Mouse (Mus musculus) midbrain, embryonic 14.5 days (tissue): ENCODE results near the gene Ube2k. TPM values are rescaled to one million over a fixed set of nuclear protein-coding genes. Genes with fewer than 3 reads are reported as not detected.

Experiments used
- ATAC-seq: fragments of 200-750 bp; cut with Nextera tagmentation; 2 replicates; pipeline ENCODE4 v1.8.0; 2017; ENCODE audit warnings: moderate number of reproducible peaks, moderate library complexity; ENCODE audit not compliant: low FRiP score, low TSS enrichment
- DNase-seq: peaks from one replicate; pipeline ENCODE4 v3.0.0-alpha.2; 2015
- H3K27ac ChIP-seq: fragments of 300-500 bp; sonication (generic); replicated peaks from 2 replicates; pipeline ENCODE4 v1.5.1; 2014; ENCODE audit warnings: mild to moderate bottlenecking, low read depth, low read length, moderate library complexity
- H3K27me3 ChIP-seq: fragments of 300-500 bp; sonication (generic); 2 replicates; pipeline ENCODE4 v1.6.1; 2014; ENCODE audit warnings: low read length, control low read depth, mixed read lengths; ENCODE audit not compliant: control insufficient read depth, insufficient read depth
- H3K36me3 ChIP-seq: fragments of 300-500 bp; sonication (generic); 2 replicates; pipeline ENCODE4 v1.6.1; 2014; ENCODE audit warnings: low read length, control low read depth; ENCODE audit not compliant: control insufficient read depth, insufficient read depth
- H3K4me1 ChIP-seq: fragments of 300-500 bp; sonication (generic); 2 replicates; pipeline ENCODE4 v1.6.1; 2014; ENCODE audit warnings: mild to moderate bottlenecking, antibody characterized with exemption, low read length, control low read depth; ENCODE audit not compliant: control insufficient read depth, insufficient read depth
- H3K4me2 ChIP-seq: fragments of 300-500 bp; sonication (generic); 2 replicates; pipeline ENCODE4 v1.6.1; 2014; ENCODE audit warnings: mild to moderate bottlenecking, low read length, moderate library complexity
- H3K4me3 ChIP-seq: fragments of 300-500 bp; sonication (generic); replicated peaks from 2 replicates; pipeline ENCODE4 v1.5.1; 2014; ENCODE audit warnings: low read depth, low read length
- H3K9ac ChIP-seq: fragments of 300-500 bp; sonication (generic); replicated peaks from 2 replicates; pipeline ENCODE4 v1.6.1; 2014; ENCODE audit warnings: mild to moderate bottlenecking, low read length, moderate library complexity
- H3K9me3 ChIP-seq: fragments of 300-500 bp; sonication (generic); 2 replicates; pipeline ENCODE4 v1.6.1; 2016; ENCODE audit warnings: low read length, control low read depth, mixed read lengths; ENCODE audit not compliant: control insufficient read depth
- WGBS: fragments of 180-500 bp; shearing (Covaris S2); extraction: QIAGEN DNeasy Blood & Tissue Kit; methylation state at CpG from one replicate; pipeline ENCODE4 v1.1.7; 2014; 5-methylcytosine and 5-hydroxymethylcytosine counted together
- polyA plus RNA-seq: library from polyadenylated mRNA; unstranded; fragments of >200 nt; fragmentation: Nextera tagmentation; extraction: Ambion mirVana; gene quantifications from 2 replicates; pipeline ENCODE4 v1.2.1, GENCODE M21; 2014

The Ube2k gene
- polyA plus RNA-seq, 1 experiment from 2014 or later: 155 TPM

- Histone ChIP-seq H3K9me3 (no peaks in the 10 kb centered on the region), H3K4me1 (no peaks in the 10 kb centered on the region), H3K36me3 (no peaks in the 10 kb centered on the region), H3K4me2 (no peak overlapping the region), H3K9ac (no peak overlapping the region), H3K27ac (no peak overlapping the region), H3K27me3 (no peaks in the 10 kb centered on the region), H3K4me3 (no peak overlapping the region)
- ATAC-seq (no peak), DNase-seq (no peak)
- 91% methylated on average over 1 of the region's 1 CpGs for WGBS
Measured at GRCm38 (mm10) chr5:65549677-65550076, 12.6 kb downstream of the Ube2k start.

- no peaks in the 10 kb centered on the region for H3K27me3 ChIP-seq
- no peak overlapping the region for H3K4me3 ChIP-seq
- H3K9ac ChIP-seq: no peak overlapping the region
- H3K4me1 ChIP-seq: no peaks in the 10 kb centered on the region
- 0 out of 2 replicates have a peak, but pooled peaks cover 2% of the 10 kb centered on the region for H3K36me3 ChIP-seq
- ATAC-seq: no peak
- no peak overlapping the region for H3K27ac ChIP-seq
- H3K9me3 ChIP-seq: no peaks in the 10 kb centered on the region
- no peak overlapping the region for H3K4me2 ChIP-seq
- DNase-seq: no peak
Measured at GRCm38 (mm10) chr5:65557109-65557508, 20.1 kb downstream of the Ube2k start.

DNA sequence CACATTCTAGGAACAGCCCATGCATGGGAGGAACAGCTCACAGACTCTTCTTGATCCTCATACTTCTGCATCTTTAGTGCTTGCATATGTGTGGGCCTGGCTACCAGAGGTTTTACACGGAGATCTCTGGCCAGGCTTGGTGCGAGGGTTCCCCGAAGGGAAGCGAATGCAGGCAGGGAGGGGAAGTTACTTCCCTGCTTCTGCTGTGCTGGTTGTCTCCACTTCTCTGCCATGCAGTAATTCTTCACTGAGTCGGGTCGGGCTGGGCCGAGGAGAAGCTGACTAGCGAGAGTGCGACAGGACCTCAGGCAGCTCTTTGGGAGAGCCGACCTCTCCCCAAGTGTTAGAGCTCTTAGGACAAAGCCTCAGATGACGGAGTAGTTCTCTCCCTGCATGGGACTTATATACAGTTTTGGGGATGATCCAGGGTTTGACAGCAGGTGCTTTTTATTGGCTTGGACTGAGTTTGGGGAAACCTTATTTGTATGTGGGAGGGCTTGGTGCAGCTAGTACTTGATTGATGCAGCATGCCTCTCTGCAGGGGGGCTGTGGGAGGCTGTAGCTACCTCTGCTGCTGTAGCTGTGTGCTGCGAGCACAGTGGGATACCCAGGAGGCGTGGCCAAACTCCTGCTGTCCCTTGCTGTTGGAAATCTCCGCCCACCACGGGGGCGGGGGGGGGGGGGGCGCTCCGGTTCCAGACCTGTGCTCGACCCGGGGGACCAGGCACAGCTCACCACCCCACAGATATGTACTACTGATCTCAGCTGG is 24.3 kb downstream of the Ube2k start:
- H3K27ac ChIP-seq: no peak overlapping the region
- no peak overlapping the region for H3K4me2 ChIP-seq
- H3K9me3 ChIP-seq: no peaks in the 10 kb centered on the region
- H3K4me3 ChIP-seq: no peak overlapping the region
- ATAC-seq: no peak
- peak overlapping the region; percentile 31; the same call in 1 of the 2 replicates for H3K9ac ChIP-seq
- no peaks in the 10 kb centered on the region for H3K4me1 ChIP-seq
- peak; percentile 15 for DNase-seq
- 27% methylated on average over 19 of the region's 20 CpGs for WGBS
- H3K36me3 ChIP-seq: 0 out of 2 replicates have a peak, but pooled peaks cover 2% of the 10 kb centered on the region
- no peaks in the 10 kb centered on the region for H3K27me3 ChIP-seq

GRCm38 (mm10) chr5:65565486-65565885 is 28.5 kb downstream of the Ube2k start:
- no peaks in the 10 kb centered on the region for H3K4me1 ChIP-seq
- H3K27me3 ChIP-seq: no peaks in the 10 kb centered on the region
- no peak for ATAC-seq
- H3K4me3 ChIP-seq: no peak overlapping the region
- DNase-seq: no peak
- no peak overlapping the region for H3K27ac ChIP-seq
- WGBS: 94% methylated on average over 2 of the region's 2 CpGs
- H3K9ac ChIP-seq: no peak overlapping the region
- 0 out of 2 replicates have a peak, but pooled peaks cover 11% of the 10 kb centered on the region for H3K36me3 ChIP-seq
- H3K9me3 ChIP-seq: no peaks in the 10 kb centered on the region
- H3K4me2 ChIP-seq: no peak overlapping the region

- H3K36me3 ChIP-seq: peaks cover 15% of the 10 kb centered on the region
- no peak overlapping the region for H3K4me2 ChIP-seq
- H3K9ac ChIP-seq: no peak overlapping the region
- no peak for ATAC-seq
- no peaks in the 10 kb centered on the region for H3K4me1 ChIP-seq
- no peak for DNase-seq
- no peak overlapping the region for H3K27ac ChIP-seq
- H3K9me3 ChIP-seq: no peaks in the 10 kb centered on the region
- no peaks in the 10 kb centered on the region for H3K27me3 ChIP-seq
- H3K4me3 ChIP-seq: no peak overlapping the region
- WGBS: 87% methylated on average over 2 of the region's 2 CpGs
Measured at GRCm38 (mm10) chr5:65574876-65575275, 37.8 kb downstream of the Ube2k start.

DNA sequence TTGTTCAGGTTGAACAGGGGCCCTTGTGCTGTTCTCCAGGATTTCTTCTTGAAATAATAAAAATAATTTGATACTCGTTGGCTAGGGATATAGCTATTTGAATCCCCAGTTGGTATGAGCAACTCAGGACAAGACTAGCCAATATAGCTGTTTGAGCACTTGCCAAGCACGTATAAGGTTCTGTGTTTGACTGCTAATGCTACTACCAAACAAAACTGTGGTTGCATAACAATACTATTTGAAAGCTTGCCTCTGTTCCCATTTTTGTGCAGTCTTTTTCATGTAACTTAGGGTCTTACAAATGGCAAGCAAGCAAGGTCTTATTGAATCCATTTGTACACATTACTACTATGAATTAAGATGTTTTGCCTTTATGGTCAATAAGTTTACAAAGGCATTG is 38.9 kb downstream of the Ube2k start:
- H3K36me3 ChIP-seq: peaks cover 18% of the 10 kb centered on the region
- DNase-seq: no peak
- no peaks in the 10 kb centered on the region for H3K9me3 ChIP-seq
- ATAC-seq: no peak
- no peak overlapping the region for H3K27ac ChIP-seq
- no peak overlapping the region for H3K4me3 ChIP-seq
- no peaks in the 10 kb centered on the region for H3K27me3 ChIP-seq
- no peaks in the 10 kb centered on the region for H3K4me1 ChIP-seq
- no peak overlapping the region for H3K9ac ChIP-seq
- H3K4me2 ChIP-seq: no peak overlapping the region
- WGBS: 84% methylated on average over 2 of the region's 2 CpGs

DNA sequence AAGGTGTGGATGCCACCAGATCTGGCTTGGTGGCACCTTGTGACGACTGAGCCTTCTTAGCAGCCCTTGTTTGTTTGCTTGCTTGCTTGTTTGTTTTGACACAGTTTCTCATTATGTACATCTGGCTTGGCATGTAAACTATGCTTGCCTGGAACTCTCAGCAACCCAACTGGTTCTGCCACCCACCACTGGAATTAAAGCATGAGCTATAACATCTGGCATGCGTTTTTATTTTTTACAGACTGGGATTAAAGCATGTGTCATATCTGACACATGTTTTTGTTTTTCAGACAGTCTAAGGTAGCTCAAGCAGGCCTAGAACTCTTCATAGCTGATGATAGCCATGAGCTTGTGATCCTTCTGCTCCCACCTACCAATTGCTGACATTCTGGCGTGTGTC is 41.5 kb downstream of the Ube2k start:
- Histone ChIP-seq H3K36me3 (peaks cover 22% of the 10 kb centered on the region), H3K27ac (no peak overlapping the region), H3K4me1 (no peaks in the 10 kb centered on the region), H3K4me2 (no peak overlapping the region), H3K9me3 (no peaks in the 10 kb centered on the region), H3K4me3 (no peak overlapping the region), H3K27me3 (no peaks in the 10 kb centered on the region), H3K9ac (no peak overlapping the region)
- 96% methylated on average over 3 of the region's 3 CpGs for WGBS
- ATAC-seq (no peak), DNase-seq (no peak)

GRCm38 (mm10) chr5:65586291-65586690 is 49.3 kb downstream of the Ube2k start:
- H3K4me1 ChIP-seq: no peaks in the 10 kb centered on the region
- H3K36me3 ChIP-seq: peaks cover 28% of the 10 kb centered on the region
- no peak overlapping the region for H3K27ac ChIP-seq
- no peaks in the 10 kb centered on the region for H3K27me3 ChIP-seq
- DNase-seq: no peak
- ATAC-seq: no peak
- no peak overlapping the region for H3K4me3 ChIP-seq
- H3K9ac ChIP-seq: no peak overlapping the region
- no peaks in the 10 kb centered on the region for H3K9me3 ChIP-seq
- 94% methylated on average over 5 of the region's 5 CpGs for WGBS
- no peak overlapping the region for H3K4me2 ChIP-seq

- Histone ChIP-seq H3K4me2 (no peak overlapping the region), H3K9me3 (no peaks in the 10 kb centered on the region), H3K4me3 (no peak overlapping the region), H3K36me3 (peaks cover 26% of the 10 kb centered on the region), H3K27me3 (no peaks in the 10 kb centered on the region), H3K27ac (no peak overlapping the region), H3K4me1 (no peaks in the 10 kb centered on the region), H3K9ac (no peak overlapping the region)
- whole genome bisulfite sequencing: 94% methylated on average over 1 of the region's 1 CpGs
- ATAC-seq: no peak
- no peak for DNase-seq
Measured at GRCm38 (mm10) chr5:65590199-65590598, 53.2 kb downstream of the Ube2k start.
